Mouse (Mus musculus): ENCODE results near the gene Hes7.

The Hes7 gene

DNA sequence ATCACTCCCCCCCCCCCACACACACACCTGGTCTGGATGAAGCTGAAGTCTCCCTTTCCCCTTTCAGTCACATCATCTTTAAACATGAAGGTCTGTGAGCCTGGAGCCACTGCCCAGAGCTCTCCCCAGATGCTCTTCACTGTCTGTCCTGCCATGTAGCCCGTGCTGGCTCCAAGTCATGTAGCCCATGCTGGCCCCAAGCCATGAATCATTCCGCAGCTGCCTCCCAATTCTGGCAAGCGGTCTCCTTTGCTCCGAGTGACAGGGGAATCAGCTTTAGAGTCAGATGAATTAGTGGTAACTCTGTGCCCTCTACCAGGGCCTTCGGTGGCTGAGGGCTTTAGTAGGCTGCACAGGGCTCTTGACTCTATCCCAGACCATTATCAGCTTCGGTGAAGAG is 29.5 kb downstream of the Hes7 start:
- DNase-seq (ENCODE audit: low read depth, low spot score) = no peak

DNA sequence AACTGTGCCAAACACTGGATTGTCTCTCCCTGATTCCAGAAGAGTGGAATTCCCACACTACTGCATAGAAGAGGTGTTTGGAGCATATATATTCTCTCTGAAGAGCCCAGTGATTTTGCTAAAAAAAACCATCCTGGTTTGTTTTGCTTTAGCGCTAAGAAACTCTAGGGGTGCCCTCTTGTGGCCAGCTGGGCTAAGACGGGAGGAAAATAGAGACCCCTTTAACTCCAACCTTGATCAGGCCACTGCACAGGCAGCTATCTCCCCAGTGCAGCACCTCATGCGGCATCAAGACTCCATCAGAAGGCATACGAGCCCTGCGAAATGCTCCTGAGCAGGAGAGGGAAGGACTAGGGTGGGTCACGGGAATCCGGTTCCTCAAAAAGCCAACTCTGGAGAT is 30.2 kb downstream of the Hes7 start:
- peak; percentile 78 for DNase-seq (ENCODE audit: low read depth, low spot score)

DNA sequence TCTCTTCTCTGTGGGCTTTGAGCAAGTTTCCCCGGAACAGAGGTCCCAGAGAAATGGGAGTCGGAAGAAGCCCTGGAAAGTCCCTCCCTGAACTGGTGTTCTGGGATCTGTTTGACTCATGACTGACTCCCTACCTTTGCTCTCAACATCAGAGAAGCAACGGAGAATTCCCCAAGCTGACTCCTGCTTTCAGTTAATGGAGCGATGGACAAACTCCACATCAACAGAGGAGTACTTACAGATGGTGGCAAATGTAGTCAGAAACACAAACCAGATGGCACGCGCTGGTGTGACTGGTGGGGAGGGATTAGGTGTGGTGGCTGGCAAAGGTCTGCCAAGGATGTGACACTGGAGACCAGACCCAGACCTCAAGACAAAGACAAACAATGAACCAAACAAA is 30.8 kb downstream of the Hes7 start:
- DNase-seq (ENCODE audit: low read depth, low spot score) = no peak

DNA sequence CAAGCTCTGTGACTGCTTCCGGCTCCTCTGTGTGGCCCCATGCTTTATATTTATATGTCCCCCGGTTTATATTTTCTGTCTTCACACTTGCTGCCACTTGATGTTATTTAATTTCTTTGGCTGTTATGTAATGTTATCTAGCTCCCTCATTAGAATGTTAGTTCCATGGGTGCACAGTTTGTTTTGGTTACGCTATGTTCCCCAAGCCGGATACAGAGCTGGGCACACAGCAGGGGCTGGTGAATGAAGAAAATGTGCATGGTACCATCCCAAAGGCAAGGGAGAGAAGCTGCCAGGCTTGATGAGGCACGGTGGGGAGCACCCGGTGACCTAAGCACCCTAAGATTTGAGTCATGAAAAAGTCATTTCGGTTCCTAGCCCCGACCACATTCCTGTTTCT is 33.6 kb downstream of the Hes7 start:
- DNase-seq (ENCODE audit: low read depth, low spot score) = no peak

DNA sequence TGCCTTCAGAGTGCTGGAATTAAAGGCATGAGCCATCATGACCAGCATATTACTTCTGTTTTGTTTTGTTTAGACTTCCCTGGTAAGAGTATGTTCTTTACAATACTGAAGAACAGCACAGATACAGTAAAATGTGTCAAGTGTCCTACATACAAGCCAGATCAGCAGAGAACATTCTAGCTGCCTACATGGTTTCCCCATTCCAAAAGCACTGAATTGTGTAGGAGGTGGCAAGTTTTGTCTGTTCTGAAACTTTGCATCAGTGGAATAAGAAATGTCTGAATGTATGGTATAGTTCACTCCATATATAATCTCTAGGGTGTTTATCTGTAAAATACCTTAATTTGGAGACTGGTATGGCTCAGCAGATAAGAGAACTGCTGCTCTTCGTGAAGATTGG is 35.1 kb downstream of the Hes7 start:
- DNase-seq (ENCODE audit: low read depth, low spot score) = no peak

DNA sequence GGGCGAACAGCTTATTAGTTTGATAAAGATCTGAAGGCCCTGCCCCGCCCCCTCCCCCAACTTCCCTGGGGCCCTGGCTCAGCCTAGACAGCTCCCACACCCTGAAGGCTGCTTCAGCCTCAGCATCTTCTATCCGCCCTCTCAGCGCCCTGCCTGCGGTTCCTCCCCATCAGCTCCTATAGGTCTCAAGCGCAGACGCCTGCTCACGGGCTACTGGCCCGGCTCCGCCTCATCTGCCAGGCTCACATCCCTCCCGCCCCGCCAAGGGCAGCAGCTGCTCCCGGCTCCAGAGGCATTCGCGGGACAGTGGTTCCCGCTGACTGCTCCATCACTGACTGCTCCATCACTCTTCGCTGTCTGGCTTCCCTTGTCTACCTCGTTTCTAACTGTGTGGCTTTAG is 36.6 kb downstream of the Hes7 start, which contains the start of gene Alox12b:
Gene Alox12b, plus strand, starts transcription at position 190 of the 400 bp plus-strand sequence.
- DNase-seq (ENCODE audit: low read depth, low spot score) = peak; percentile 17

DNA sequence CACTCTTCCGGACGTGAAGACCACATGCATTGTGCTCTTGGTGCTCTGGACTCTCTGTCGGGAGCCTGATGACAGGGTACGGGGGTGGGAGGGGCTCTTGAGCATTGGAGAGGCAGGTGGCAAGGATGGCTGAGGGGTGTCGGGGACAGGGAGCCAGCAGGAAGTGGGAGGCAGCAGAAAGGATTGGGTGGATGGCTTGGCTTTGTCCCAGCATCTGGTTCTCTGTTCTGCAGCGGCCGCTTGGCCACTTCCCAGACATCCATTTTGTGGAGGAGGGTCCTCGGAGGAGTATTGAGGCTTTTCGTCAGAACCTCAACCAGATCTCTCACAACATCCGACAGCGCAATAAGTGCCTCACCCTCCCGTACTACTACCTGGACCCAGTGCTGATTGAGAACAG is 49.1 kb downstream of the Hes7 start:
- DNase-seq (ENCODE audit: low read depth, low spot score) = no peak

DNA sequence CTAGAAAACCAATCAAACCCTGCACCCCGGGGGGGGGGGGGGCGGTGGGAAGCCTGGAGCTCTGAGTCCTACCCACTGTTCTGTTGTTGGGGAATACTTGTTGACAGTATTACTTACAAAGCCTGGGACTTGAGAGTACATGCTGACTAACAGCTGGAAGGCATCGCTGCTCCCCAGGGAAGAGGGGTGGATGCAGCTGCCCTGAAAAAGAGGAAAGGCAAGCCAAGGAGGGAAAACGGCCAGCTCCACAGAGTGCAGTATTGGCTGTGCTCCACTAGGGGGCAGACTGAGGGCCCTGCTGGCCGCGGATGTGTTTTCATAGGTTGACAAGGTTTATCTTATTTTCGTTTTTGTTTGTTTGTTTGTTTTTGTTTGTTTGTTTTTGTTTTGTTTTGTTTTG is 51.4 kb downstream of the Hes7 start:
- peak; percentile 62 for DNase-seq (ENCODE audit: low read depth, low spot score)

DNA sequence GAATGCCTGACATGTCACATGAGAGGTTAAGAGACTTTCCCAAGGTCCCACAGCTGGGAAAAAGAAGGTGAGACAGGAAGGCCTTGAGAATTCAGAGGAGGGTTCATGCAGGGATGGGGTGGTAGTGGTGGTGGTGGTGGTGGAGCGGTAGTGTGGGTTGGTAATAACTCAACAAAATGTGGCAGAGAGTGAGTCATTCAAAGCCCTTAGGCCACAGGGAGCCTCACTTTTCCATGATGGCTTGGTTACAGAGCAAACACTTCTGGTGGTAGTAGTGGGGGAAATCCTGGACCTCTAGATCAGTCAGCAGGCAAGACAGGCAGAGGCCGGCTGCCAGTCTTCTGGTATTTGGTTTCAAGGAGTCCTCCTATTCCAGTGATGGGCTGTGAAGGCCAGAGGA is 52.4 kb downstream of the Hes7 start:
- no peak for DNase-seq (ENCODE audit: low read depth, low spot score)
